Mouse (Mus musculus) MEL (cell line): ENCODE results near the gene Dhx36. TPM values are rescaled to one million over a fixed set of nuclear protein-coding genes. Genes with fewer than 3 reads are reported as not detected.

Source experiments
- DNase-seq: peaks from one replicate; pipeline ENCODE4 v3.0.0; 2011; ENCODE audit warnings: low read depth, low spot score
- H3K27ac ChIP-seq: 2 replicates; pipeline ENCODE4 v1.5.1; 2012; ENCODE audit warnings: low read depth, mild to moderate bottlenecking, control low read depth, low read length, moderate library complexity; ENCODE audit not compliant: control insufficient read depth
- H3K27me3 ChIP-seq, 2 experiments: fragments of 150-350 bp in 1 of 2; sonication (generic) in 1 of 2; 2 replicates each; pipeline ENCODE4 v1.6.1; 2012; ENCODE audit warnings: low read length in 2 of 2, mild to moderate bottlenecking in 2 of 2, improper control_type of control experiment in 1 of 2, moderate library complexity in 1 of 2; ENCODE audit not compliant: insufficient read depth in 2 of 2, control insufficient read depth in 1 of 2
- H3K36me3 ChIP-seq, 2 experiments: 2 replicates each; pipeline ENCODE4 v1.6.1; 2012 to 2014; ENCODE audit warnings: low read length in 2 of 2, improper control_type of control experiment in 1 of 2, inconsistent platforms in 1 of 2, mild to moderate bottlenecking in 1 of 2; ENCODE audit not compliant: insufficient read depth in 2 of 2, control insufficient read depth in 1 of 2
- H3K4me1 ChIP-seq, 2 experiments: fragments of 150-350 bp in 1 of 2; sonication (generic) in 1 of 2; 2 replicates each; pipeline ENCODE4 v1.6.1; 2012; ENCODE audit warnings: low read length in 2 of 2, improper control_type of control experiment in 1 of 2, mild to moderate bottlenecking in 1 of 2; ENCODE audit not compliant: insufficient read depth in 2 of 2, control insufficient read depth in 1 of 2
- H3K4me3 ChIP-seq, 2 experiments: fragments of 150-350 bp in 1 of 2; sonication (generic) in 1 of 2; 2 replicates each; pipeline ENCODE4 v1.5.1; 2012; ENCODE audit warnings: low read depth in 2 of 2, low read length in 2 of 2, mild to moderate bottlenecking in 2 of 2, moderate library complexity in 2 of 2, control low read depth in 1 of 2, improper control_type of control experiment in 1 of 2; ENCODE audit not compliant: control insufficient read depth in 1 of 2, insufficient read depth in 1 of 2
- H3K79me2 ChIP-seq: 2 replicates; pipeline ENCODE4 v1.6.1; 2012; ENCODE audit warnings: mild to moderate bottlenecking, low read length, moderate library complexity; ENCODE audit not compliant: control insufficient read depth, poor library complexity, insufficient read depth
- H3K9ac ChIP-seq: 2 replicates; pipeline ENCODE4 v1.6.1; 2012; ENCODE audit warnings: low read depth, mild to moderate bottlenecking, control low read depth, low read length, moderate library complexity; ENCODE audit not compliant: control insufficient read depth, poor library complexity, severe bottlenecking
- H3K9me3 ChIP-seq: fragments of 150-350 bp; sonication (generic); replicated peaks from 2 replicates; pipeline ENCODE4 v1.6.1; 2012; ENCODE audit warnings: mild to moderate bottlenecking, low read length, improper control_type of control experiment, moderate library complexity; ENCODE audit not compliant: insufficient read depth
- BHLHE40 ChIP-seq: IDR thresholded peaks from 2 replicates; pipeline ENCODE4 v1.6.1; 2012; ENCODE audit warnings: low read depth, mild to moderate bottlenecking, inconsistent platforms, low read length, improper control_type of control experiment, borderline replicate concordance
- E2F4 ChIP-seq: IDR thresholded peaks from 2 replicates; pipeline ENCODE4 v1.6.1; 2011; ENCODE audit warnings: low read depth, low read length, improper control_type of control experiment, borderline replicate concordance
- GATA1 ChIP-seq: IDR thresholded peaks from 2 replicates; pipeline ENCODE4 v1.6.1; 2011; ENCODE audit warnings: low read depth, low read length, improper control_type of control experiment
- MAFK ChIP-seq: IDR thresholded peaks from 2 replicates; pipeline ENCODE4 v1.6.1; 2011; ENCODE audit warnings: low read depth, mild to moderate bottlenecking, low read length, improper control_type of control experiment, borderline replicate concordance
- MAX ChIP-seq: IDR thresholded peaks from 2 replicates; pipeline ENCODE4 v1.6.1; 2011; ENCODE audit warnings: low read length, improper control_type of control experiment
- MAZ ChIP-seq: IDR thresholded peaks from 2 replicates; pipeline ENCODE4 v1.6.1; 2012; ENCODE audit warnings: low read depth, mild to moderate bottlenecking, inconsistent platforms, low read length, improper control_type of control experiment
- POLR2A ChIP-seq, 2 experiments: IDR thresholded peaks; 2 replicates each; pipeline ENCODE4 v1.6.1; 2011 to 2012; ENCODE audit warnings: low read length in 2 of 2, mild to moderate bottlenecking in 2 of 2, control low read depth in 1 of 2, improper control_type of control experiment in 1 of 2, low read depth in 1 of 2, moderate library complexity in 1 of 2; ENCODE audit not compliant: control insufficient read depth in 1 of 2, insufficient read depth in 1 of 2, poor library complexity in 1 of 2
- TBP ChIP-seq: IDR thresholded peaks from 2 replicates; pipeline ENCODE4 v1.8.0; 2011; ENCODE audit warnings: low read depth, low read length, improper control_type of control experiment
- TCF12 ChIP-seq: IDR thresholded peaks from 2 replicates; pipeline ENCODE4 v1.6.1; 2014; ENCODE audit warnings: low read depth, mild to moderate bottlenecking, inconsistent platforms, low read length, improper control_type of control experiment, moderate library complexity
- USF2 ChIP-seq, 2 experiments: IDR thresholded peaks; 2 replicates each; pipeline ENCODE4 v1.6.1; 2011 to 2012; ENCODE audit warnings: improper control_type of control experiment in 2 of 2, low read length in 2 of 2, borderline replicate concordance in 1 of 2, inconsistent platforms in 1 of 2, low read depth in 1 of 2, mild to moderate bottlenecking in 1 of 2; ENCODE audit not compliant: insufficient read depth in 1 of 2
- ZNF384 ChIP-seq: IDR thresholded peaks from 2 replicates; pipeline ENCODE4 v1.6.1; 2012; ENCODE audit warnings: low read depth, mild to moderate bottlenecking, inconsistent platforms, low read length, improper control_type of control experiment
- polyA plus RNA-seq, 2 experiments: library from polyadenylated mRNA; stranded (reverse) in 1 of 2; unstranded in 1 of 2; fragments of >175 nt in 1 of 2; fragments of >200 nt in 1 of 2; gene quantifications; 2 replicates each; pipeline versions ENCODE4 v1.2.1 to v1.2.4; 2012; ENCODE audit warnings: low replicate concordance in 2 of 2, low read depth in 1 of 2; ENCODE audit not compliant: insufficient read length in 2 of 2, insufficient read depth in 1 of 2, missing spikeins in 1 of 2
- total RNA-seq: library from RNA; depleted of rRNA; stranded (reverse); fragments of 300-350 nt; gene quantifications from 2 replicates; pipeline ENCODE4 v1.2.3, GENCODE M21; 2012; rRNA removed

The Dhx36 gene
- total and polyA plus RNA-seq, 3 experiments, result 17.7 to 26.4 TPM; not detected in 1

- Histone ChIP-seq H3K4me1 (no peaks in the 10 kb centered on the region), H3K27me3 (no peaks in the 10 kb centered on the region), H3K36me3 (no peaks in the 10 kb centered on the region), H3K9me3 (no peaks in the 10 kb centered on the region), H3K9ac (no peak overlapping the region), H3K4me3 (no peak overlapping the region), H3K27ac (no peak overlapping the region), H3K79me2 (no peaks in the 10 kb centered on the region)
- DNase-seq, result no peak
- TF ChIP-seq TBP (no peak), MAZ (no peak), GATA1 (no peak), MAFK (no peak), POLR2A (IDR thresholded peaks at IDR 0.05; ENCODE audit: control insufficient read depth in 1 of 2, insufficient read depth in 1 of 2, low read depth in 1 of 2, low read length in 2 of 2, poor library complexity in 1 of 2) (no peak), MAX (no peak), USF2 (IDR thresholded peaks at IDR 0.05; ENCODE audit: borderline replicate concordance in 1 of 2, insufficient read depth in 1 of 2, low read depth in 1 of 2, low read length in 2 of 2) (no peak), E2F4 (no peak), ZNF384 (no peak), BHLHE40 (no peak), TCF12 (no peak)
These were observed 88.2 kb downstream of the Dhx36 start for GRCm38 (mm10) chr3:62418387-62419138.

Other genes starting within 250 kb of the Dhx36 start
- gene Arhgef26, start 168.7 kb downstream of the Dhx36 start, total RNA-seq, result not detected in 2 replicates
- under 1 TPM in 1 of 2 experiments, not detected in 1; 0.08 TPM for gene Arhgef26, start 168.7 kb downstream of the Dhx36 start, polyA plus RNA-seq
- not detected in 2 replicates for gene Gpr149, start 98.1 kb upstream of the Dhx36 start, total RNA-seq
- gene Gpr149, start 98.1 kb upstream of the Dhx36 start, polyA plus RNA-seq, result not detected